Mouse (Mus musculus) monocyte, adult 2 months (primary cell): ENCODE data around the gene Nubpl.

ENCODE experiments used
- DNase-seq, 2 experiments: peaks; one replicate each; pipeline ENCODE4 v3.0.0; 2022; ENCODE audit warnings: low spot score in 2 of 2, low read depth in 1 of 2

Nubpl gene

GRCm38 (mm10) chr12:52319156-52319555 lies 221.6 kb downstream of the Nubpl start:
- DNase-seq, result no peak

DNA sequence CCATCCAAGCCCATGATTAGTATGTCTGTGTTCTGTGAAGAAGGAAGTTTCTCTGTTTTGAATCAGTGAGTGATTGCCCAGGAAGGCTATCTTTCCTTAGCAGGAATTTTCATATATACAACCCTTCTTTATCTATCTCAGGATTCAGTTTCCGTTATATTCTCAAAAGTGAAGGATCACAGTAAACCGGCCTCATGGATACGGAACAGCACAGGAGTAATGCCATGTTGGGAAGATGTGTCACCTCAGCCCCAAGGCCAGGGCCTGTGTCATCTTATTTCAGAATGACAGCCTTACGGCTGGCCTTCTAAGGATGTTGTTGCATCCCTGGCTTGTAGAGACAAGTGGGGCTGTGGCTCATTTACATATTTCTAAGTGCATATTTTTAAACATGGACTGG lies 231.0 kb downstream of the Nubpl start:
- no peak for DNase-seq

DNA sequence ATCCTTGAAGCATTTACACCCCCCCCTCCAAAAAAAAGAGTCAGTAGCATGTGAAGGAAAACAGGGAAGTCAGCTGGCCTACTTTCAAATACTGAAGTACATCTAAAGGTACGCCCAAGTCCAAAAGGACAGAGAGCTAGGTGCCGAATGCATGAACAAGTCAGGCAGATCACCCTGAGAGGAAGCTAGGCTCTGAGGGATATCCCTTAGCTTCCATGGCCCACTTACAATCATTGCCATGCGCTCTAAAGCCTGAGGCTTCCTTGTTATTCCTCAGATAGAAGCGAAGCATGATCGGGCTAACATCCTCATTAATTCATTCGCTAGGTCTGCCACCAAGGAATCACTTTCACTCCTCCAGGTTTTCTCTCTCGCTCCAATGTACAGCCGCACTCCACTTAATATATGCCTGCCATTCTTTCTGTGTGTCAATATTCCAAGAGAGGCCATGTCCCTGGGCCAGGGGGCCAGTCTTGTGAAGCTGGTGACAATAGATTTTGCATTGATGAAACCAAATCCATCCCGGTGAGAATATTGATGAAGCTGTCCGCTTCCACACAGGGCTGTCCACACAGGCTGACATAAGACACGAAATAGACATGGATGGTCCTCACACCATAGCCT lies 237.7 kb downstream of the Nubpl start:
- no peak for DNase-seq

DNA sequence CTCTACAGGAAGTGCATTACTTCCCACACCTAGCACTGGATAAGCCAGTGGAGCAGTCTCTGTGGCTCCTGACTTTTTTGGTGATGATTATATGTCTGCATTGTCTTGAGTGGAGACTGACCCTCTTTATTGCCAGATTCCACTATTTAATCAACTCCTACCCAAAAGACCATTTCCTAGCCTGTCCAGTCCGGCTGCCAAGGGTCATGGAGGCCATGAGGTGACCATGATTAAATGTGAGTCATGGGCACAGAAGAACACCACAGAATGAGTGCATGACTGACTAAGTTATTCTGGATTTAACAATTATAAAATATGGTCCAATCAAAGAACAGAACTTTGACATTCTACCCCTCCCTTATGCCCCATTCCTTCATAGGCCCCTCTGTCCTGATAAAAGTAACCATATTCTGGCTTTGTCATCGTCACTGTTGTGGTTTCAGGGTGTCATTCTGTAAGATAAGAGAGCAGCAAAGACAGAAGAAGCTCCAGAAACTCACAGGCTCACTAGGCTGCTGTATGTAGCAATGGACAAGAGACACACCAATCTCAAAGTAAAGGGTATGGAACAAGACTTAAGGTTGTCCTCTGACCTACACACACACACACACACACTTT lies 240.7 kb downstream of the Nubpl start:
- no peak for DNase-seq

DNA sequence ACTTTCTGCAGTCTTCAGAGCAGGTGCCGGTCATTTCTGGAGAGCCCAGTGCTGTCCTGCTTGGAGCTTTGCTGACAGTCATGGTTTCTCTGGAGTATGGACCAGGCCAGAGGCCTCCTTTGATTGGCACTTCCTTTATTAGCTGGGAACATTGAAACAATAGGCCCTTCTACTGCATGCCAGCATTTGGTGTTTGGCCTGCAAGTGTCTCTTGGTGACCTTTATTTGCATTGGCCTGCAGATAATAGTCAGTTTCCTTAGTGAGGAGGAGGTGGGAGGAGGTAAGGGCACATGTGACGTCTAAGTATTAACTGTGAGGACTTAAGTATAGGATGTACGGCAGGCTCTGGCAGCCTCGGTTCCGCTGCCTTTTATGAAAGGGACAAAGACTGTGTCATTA lies 249.1 kb downstream of the Nubpl start:
- DNase-seq, result no peak

DNA sequence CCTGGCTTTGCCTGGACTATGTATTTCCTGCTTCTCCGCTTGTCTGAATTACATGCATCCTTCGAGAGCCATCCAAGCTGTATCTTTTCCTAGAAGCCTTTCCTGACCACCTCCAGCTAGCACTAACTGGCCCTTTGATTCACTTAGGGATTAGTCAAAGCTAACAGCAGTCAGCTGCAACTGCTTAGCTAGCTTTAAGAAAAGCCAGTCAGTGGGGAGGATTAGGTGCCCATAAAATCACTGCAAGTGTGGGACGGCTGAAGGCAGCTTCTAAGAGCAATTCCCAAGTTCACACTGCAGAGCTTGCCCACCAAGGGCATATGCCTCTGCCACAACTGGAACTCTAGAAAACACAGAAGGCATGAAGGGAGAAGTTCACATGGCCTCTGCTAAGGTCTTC lies 252.7 kb downstream of the Nubpl start:
- DNase-seq, result no peak

GRCm38 (mm10) chr12:52359484-52359883 lies 261.9 kb downstream of the Nubpl start:
- DNase-seq, result no peak

DNA sequence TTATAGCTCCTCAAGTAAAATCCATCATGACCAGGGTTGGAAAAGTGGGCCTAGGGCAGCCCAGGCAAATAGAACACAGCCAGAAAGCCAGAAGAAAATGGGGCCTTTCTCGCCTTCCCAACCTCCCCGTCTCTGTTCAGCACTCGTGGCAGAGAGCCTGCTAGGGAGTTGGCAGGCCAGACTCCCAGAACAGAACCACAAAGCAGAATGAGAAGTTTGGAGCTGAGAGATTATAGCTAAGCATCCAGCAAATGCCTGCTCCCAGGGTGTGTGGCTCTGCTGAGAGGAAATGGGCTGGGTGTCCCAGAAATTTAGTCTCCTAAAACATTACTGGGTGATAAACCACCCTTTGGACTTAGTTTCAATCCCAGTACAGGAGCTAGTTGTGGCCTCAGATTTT lies 262.6 kb downstream of the Nubpl start:
- DNase-seq, result no peak

- DNase-seq, result no peak
These were observed 263.7 kb downstream of the Nubpl start for GRCm38 (mm10) chr12:52361198-52361597.
